Mouse (Mus musculus): Measurements from ENCODE around the gene Hist1h2bm. TPM values are rescaled to one million over a fixed set of nuclear protein-coding genes. Genes with fewer than 3 reads are reported as not detected.
"Not testable (repeated sequence)": the region's sequence is repeated elsewhere in the genome, so short reads cannot be mapped to it uniquely, and the experiment has no call there.

The Hist1h2bm gene
- polyA plus RNA-seq, 1 experiment from 2014 or later, result 1.0 TPM

- Histone ChIP-seq H3K36me3 (ENCODE audit: control insufficient read depth, insufficient read depth, low read length) (no peaks in the 10 kb centered on the region), H3K9me3 (ENCODE audit: control insufficient read depth, low read length) (no peaks in the 10 kb centered on the region), H3K27ac (replicated peaks) (peak overlapping the region; percentile 56), H3K27me3 (ENCODE audit: control insufficient read depth, insufficient read depth, low read length) (no peaks in the 10 kb centered on the region), H3K9ac (ENCODE audit: low read length) (peak overlapping the region; percentile 43), H3K4me2 (replicated peaks; ENCODE audit: low read depth) (peak overlapping the region; percentile 64), H3K4me1 (replicated peaks; ENCODE audit: control insufficient read depth, insufficient read depth) (0 out of 2 replicates have a peak, but pooled peaks cover 3% of the 10 kb centered on the region), H3K4me3 (ENCODE audit: low read depth, low read length) (peak overlapping the region; percentile 72)
- WGBS, result 2% methylated on average over 22 of the region's 22 CpGs
- peak; percentile 85 for ATAC-seq (ENCODE audit: low FRiP score, low TSS enrichment)
- peak; percentile 76 for DNase-seq (ENCODE audit: low spot score)
- TF ChIP-seq EP300 (optimal IDR thresholded peaks at IDR 0.05), result peak; percentile 7
- TF ChIP-seq CTCF (IDR thresholded peaks at IDR 0.05; ENCODE audit: low read depth), result no peak
These were observed 10.9 kb upstream of the Hist1h2bm start for GRCm38 (mm10) chr13:21710821-21711525.

- no peak for TF ChIP-seq CTCF (IDR thresholded peaks at IDR 0.05; ENCODE audit: low read depth)
- no peak for TF ChIP-seq EP300 (optimal IDR thresholded peaks at IDR 0.05)
- Histone ChIP-seq H3K4me3 (ENCODE audit: low read depth, low read length) (no peak overlapping the region), H3K27me3 (ENCODE audit: control insufficient read depth, insufficient read depth, low read length) (no peaks in the 10 kb centered on the region), H3K4me2 (replicated peaks; ENCODE audit: low read depth) (peak overlapping the region; percentile 64; the same call in 1 of the 2 replicates), H3K9me3 (ENCODE audit: control insufficient read depth, low read length) (no peaks in the 10 kb centered on the region), H3K9ac (ENCODE audit: low read length) (no peak overlapping the region), H3K4me1 (replicated peaks; ENCODE audit: control insufficient read depth, insufficient read depth) (0 out of 2 replicates have a peak, but pooled peaks cover 3% of the 10 kb centered on the region), H3K36me3 (ENCODE audit: control insufficient read depth, insufficient read depth, low read length) (no peaks in the 10 kb centered on the region), H3K27ac (replicated peaks) (no peak overlapping the region)
- no peak for DNase-seq (ENCODE audit: low spot score)
- WGBS, result 25% methylated on average over 4 of the region's 4 CpGs
- ATAC-seq (ENCODE audit: low FRiP score, low TSS enrichment), result no peak
These were observed 10.1 kb upstream of the Hist1h2bm start for GRCm38 (mm10) chr13:21711698-21712097.

- TF ChIP-seq EP300 (optimal IDR thresholded peaks at IDR 0.05), result no peak
- TF ChIP-seq CTCF (IDR thresholded peaks at IDR 0.05; ENCODE audit: low read depth), result peak; percentile 93
- Histone ChIP-seq H3K4me2 (replicated peaks; ENCODE audit: low read depth) (peak overlapping the region; percentile 61), H3K27me3 (ENCODE audit: control insufficient read depth, insufficient read depth, low read length) (no peaks in the 10 kb centered on the region), H3K9ac (ENCODE audit: low read length) (no peak overlapping the region; the same call in 1 of the 2 replicates), H3K36me3 (ENCODE audit: control insufficient read depth, insufficient read depth, low read length) (no peaks in the 10 kb centered on the region), H3K9me3 (ENCODE audit: control insufficient read depth, low read length) (no peaks in the 10 kb centered on the region), H3K27ac (replicated peaks) (peak overlapping the region; percentile 82), H3K4me3 (ENCODE audit: low read depth, low read length) (peak overlapping the region; percentile 34), H3K4me1 (replicated peaks; ENCODE audit: control insufficient read depth, insufficient read depth) (peaks cover 8% of the 10 kb centered on the region)
- ATAC-seq (ENCODE audit: low FRiP score, low TSS enrichment) (no peak), DNase-seq (ENCODE audit: low spot score) (peak; percentile 62)
- under 1% methylated on average over 7 of the region's 7 CpGs for WGBS
These were observed 7.1 kb upstream of the Hist1h2bm start for GRCm38 (mm10) chr13:21714725-21715124.

GRCm38 (mm10) chr13:21715131-21715863 is 6.5 kb upstream of the Hist1h2bm start:
- peak overlapping the region; percentile 61 for H3K4me2 ChIP-seq (replicated peaks; ENCODE audit: low read depth)
- H3K9me3 ChIP-seq (ENCODE audit: control insufficient read depth, low read length), result no peaks in the 10 kb centered on the region
- H3K27ac ChIP-seq (replicated peaks), result peak overlapping the region; percentile 82
- no peak for TF ChIP-seq CTCF (IDR thresholded peaks at IDR 0.05; ENCODE audit: low read depth)
- TF ChIP-seq EP300 (optimal IDR thresholded peaks at IDR 0.05), result no peak
- H3K4me3 ChIP-seq (ENCODE audit: low read depth, low read length), result peak overlapping the region; percentile 34
- ATAC-seq (ENCODE audit: low FRiP score, low TSS enrichment), result no peak
- peaks cover 8% of the 10 kb centered on the region for H3K4me1 ChIP-seq (replicated peaks; ENCODE audit: control insufficient read depth, insufficient read depth)
- peak overlapping the region; percentile 56 for H3K9ac ChIP-seq (ENCODE audit: low read length)
- under 1% methylated on average over 21 of the region's 22 CpGs for WGBS
- no peak for DNase-seq (ENCODE audit: low spot score)
- no peaks in the 10 kb centered on the region for H3K36me3 ChIP-seq (ENCODE audit: control insufficient read depth, insufficient read depth, low read length)
- H3K27me3 ChIP-seq (ENCODE audit: control insufficient read depth, insufficient read depth, low read length), result no peaks in the 10 kb centered on the region

GRCm38 (mm10) chr13:21715864-21716539 is 5.8 kb upstream of the Hist1h2bm start, which contains the start of the genes Hist1h2bl and Hist1h2ai:
TSS of gene Hist1h2bl (minus strand) at chr13:21716143.
TSS of gene Hist1h2ai (plus strand) at chr13:21716422.
- Histone ChIP-seq H3K4me2 (replicated peaks; ENCODE audit: low read depth) (peak within 1 kb of the TSS; percentile 61), H3K9ac (ENCODE audit: low read length) (peak within 1 kb of the TSS; percentile 56), H3K4me3 (ENCODE audit: low read depth, low read length) (peak within 1 kb of the TSS; percentile 38), H3K27ac (replicated peaks) (peak within 1 kb of the TSS; percentile 87)
- ATAC-seq (ENCODE audit: low FRiP score, low TSS enrichment), result peak; percentile 93
- H3K9me3 ChIP-seq (ENCODE audit: control insufficient read depth, low read length); H3K36me3 ChIP-seq (ENCODE audit: control insufficient read depth, insufficient read depth, low read length); H3K27me3 ChIP-seq (ENCODE audit: control insufficient read depth, insufficient read depth, low read length); H3K4me1 ChIP-seq (replicated peaks; ENCODE audit: control insufficient read depth, insufficient read depth): not testable (repeated sequence)
- WGBS, result under 1% methylated on average over 25 of the region's 50 CpGs
- DNase-seq (ENCODE audit: low spot score), result peak; percentile 78

GRCm38 (mm10) chr13:21716540-21717391 is 5.1 kb upstream of the Hist1h2bm start:
- not testable (repeated sequence) for H3K4me1 ChIP-seq (replicated peaks; ENCODE audit: control insufficient read depth, insufficient read depth); H3K36me3 ChIP-seq (ENCODE audit: control insufficient read depth, insufficient read depth, low read length); H3K9me3 ChIP-seq (ENCODE audit: control insufficient read depth, low read length); H3K27me3 ChIP-seq (ENCODE audit: control insufficient read depth, insufficient read depth, low read length)
- peak overlapping the region; percentile 61 for H3K4me2 ChIP-seq (replicated peaks; ENCODE audit: low read depth)
- peak; percentile 30; the same call in 1 of the 2 replicates for ATAC-seq (ENCODE audit: low FRiP score, low TSS enrichment)
- DNase-seq (ENCODE audit: low spot score), result peak; percentile 30
- WGBS, result under 1% methylated on average over 11 of the region's 38 CpGs
- peak overlapping the region; percentile 53 for H3K9ac ChIP-seq (ENCODE audit: low read length)
- peak overlapping the region; percentile 87 for H3K27ac ChIP-seq (replicated peaks)
- H3K4me3 ChIP-seq (ENCODE audit: low read depth, low read length), result peak overlapping the region; percentile 38

- peak within 1 kb of the TSS; percentile 38 for H3K4me3 ChIP-seq (ENCODE audit: low read depth, low read length)
- not testable (repeated sequence) for H3K4me1 ChIP-seq (replicated peaks; ENCODE audit: control insufficient read depth, insufficient read depth); H3K9me3 ChIP-seq (ENCODE audit: control insufficient read depth, low read length); H3K27me3 ChIP-seq (ENCODE audit: control insufficient read depth, insufficient read depth, low read length); H3K36me3 ChIP-seq (ENCODE audit: control insufficient read depth, insufficient read depth, low read length)
- ATAC-seq (ENCODE audit: low FRiP score, low TSS enrichment), result peak; percentile 44
- peak within 1 kb of the TSS; percentile 55 for H3K9ac ChIP-seq (ENCODE audit: low read length)
- H3K27ac ChIP-seq (replicated peaks), result peak within 1 kb of the TSS; percentile 87
- peak within 1 kb of the TSS; percentile 61 for H3K4me2 ChIP-seq (replicated peaks; ENCODE audit: low read depth)
- peak; percentile 82 for DNase-seq (ENCODE audit: low spot score)
- 1% methylated on average over 24 of the region's 56 CpGs for WGBS
These were observed 4.2 kb upstream of the Hist1h2bm start, which contains the start of gene Hist1h3h for GRCm38 (mm10) chr13:21717397-21718357. TSS of gene Hist1h3h (plus strand) at chr13:21717659.

All from stomach, postnatal 0 days (tissue).